Mouse (Mus musculus): Measurements from ENCODE around the gene Gm10717. TPM values are rescaled to one million over a fixed set of nuclear protein-coding genes. Genes with fewer than 3 reads are reported as not detected.
"Not testable (repeated sequence)": the region's sequence is repeated elsewhere in the genome, so short reads cannot be mapped to it uniquely, and the experiment has no call there.

Gene Gm10717
- polyA plus RNA-seq, 1 experiment from 2014 or later, result not detected

DNA sequence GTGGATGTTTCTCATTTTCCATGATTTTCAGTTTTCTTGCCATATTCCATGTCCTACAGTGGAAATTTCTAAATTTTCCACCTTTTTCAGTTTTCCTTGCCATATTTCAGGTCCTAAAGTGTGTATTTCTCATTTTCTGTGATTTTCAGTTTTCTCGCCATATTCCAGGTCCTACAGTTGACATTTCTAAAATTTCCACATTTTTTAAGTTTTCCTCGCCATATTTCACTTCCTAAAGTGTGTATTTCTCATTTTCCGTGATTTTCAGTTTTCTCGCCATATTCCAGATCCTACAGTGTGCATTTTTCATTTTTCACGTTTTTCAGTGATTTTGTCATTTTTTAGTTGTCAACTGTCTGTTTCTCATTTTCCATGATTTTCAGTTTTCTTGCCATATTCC, 15.9 kb upstream of the Gm10717 start:
- H3K9ac ChIP-seq (replicated peaks; ENCODE audit: low read length); H3K27ac ChIP-seq (replicated peaks; ENCODE audit: low read depth, low read length); H3K9me3 ChIP-seq (replicated peaks; ENCODE audit: control insufficient read depth, low read length); H3K27me3 ChIP-seq (ENCODE audit: control insufficient read depth, insufficient read depth, low read length); H3K4me3 ChIP-seq (ENCODE audit: low read depth, low read length); DNase-seq (ENCODE audit: low spot score); H3K4me1 ChIP-seq (ENCODE audit: control insufficient read depth, insufficient read depth, low read length); H3K36me3 ChIP-seq (replicated peaks; ENCODE audit: control insufficient read depth, insufficient read depth, low read depth, low read length); H3K4me2 ChIP-seq (ENCODE audit: low read depth, low read length): not testable (repeated sequence)
- ATAC-seq (replicated peaks; ENCODE audit: insufficient number of reproducible peaks, low FRiP score, low TSS enrichment, low read depth), result peak; percentile 64; the same call in 1 of the 2 replicates
- WGBS, result no CpG with 5 or more reads among the region's 5 CpGs

DNA sequence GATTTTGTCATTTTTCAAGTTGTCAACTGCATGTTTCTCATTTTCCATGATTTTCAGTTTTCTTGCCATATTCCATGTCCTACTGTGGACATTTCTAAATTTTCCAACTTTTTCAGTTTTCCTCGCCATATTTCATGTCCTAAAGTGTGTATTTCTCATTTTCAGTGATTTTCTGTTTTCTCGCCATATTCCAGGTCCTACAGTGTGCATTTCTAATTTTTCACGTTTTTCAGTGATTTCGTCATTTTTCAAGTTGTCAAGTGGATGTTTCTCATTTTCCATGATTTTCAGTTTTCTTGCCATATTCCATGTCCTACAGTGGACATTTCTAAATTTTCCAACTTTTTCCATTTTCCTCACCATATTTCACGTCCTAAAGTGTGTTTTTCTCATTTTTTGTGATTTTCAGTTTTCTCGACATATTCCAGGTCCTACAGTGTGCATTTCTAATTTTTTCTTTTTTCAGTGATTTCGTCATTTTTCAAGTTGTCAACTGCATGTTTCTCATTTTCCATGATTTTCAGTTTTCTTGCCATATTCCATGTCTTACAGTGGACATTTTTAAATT, 13.1 kb upstream of the Gm10717 start:
- H3K27ac ChIP-seq (replicated peaks; ENCODE audit: low read depth, low read length); H3K36me3 ChIP-seq (replicated peaks; ENCODE audit: control insufficient read depth, insufficient read depth, low read depth, low read length); H3K4me1 ChIP-seq (ENCODE audit: control insufficient read depth, insufficient read depth, low read length); DNase-seq (ENCODE audit: low spot score); H3K27me3 ChIP-seq (ENCODE audit: control insufficient read depth, insufficient read depth, low read length); H3K9ac ChIP-seq (replicated peaks; ENCODE audit: low read length); H3K4me2 ChIP-seq (ENCODE audit: low read depth, low read length); ATAC-seq (replicated peaks; ENCODE audit: insufficient number of reproducible peaks, low FRiP score, low TSS enrichment, low read depth); H3K4me3 ChIP-seq (ENCODE audit: low read depth, low read length); H3K9me3 ChIP-seq (replicated peaks; ENCODE audit: control insufficient read depth, low read length): not testable (repeated sequence)
- WGBS, result 85% methylated on average over 2 of the region's 7 CpGs

DNA sequence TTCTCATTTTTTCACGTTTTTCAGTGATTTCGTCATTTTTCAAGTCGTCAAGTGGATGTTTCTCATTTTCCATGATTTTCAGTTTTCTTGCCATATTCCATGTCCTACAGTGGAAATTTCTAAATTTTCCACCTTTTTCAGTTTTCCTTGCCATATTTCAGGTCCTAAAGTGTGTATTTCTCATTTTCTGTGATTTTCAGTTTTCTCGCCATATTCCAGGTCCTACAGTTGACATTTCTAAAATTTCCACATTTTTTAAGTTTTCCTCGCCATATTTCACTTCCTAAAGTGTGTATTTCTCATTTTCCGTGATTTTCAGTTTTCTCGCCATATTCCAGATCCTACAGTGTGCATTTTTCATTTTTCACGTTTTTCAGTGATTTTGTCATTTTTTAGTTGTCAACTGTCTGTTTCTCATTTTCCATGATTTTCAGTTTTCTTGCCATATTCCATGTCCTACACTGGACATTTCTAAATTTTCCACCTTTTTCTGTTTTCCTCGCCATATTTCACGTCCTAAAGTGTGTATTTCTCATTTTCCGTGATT, 12.4 kb upstream of the Gm10717 start, which contains the start of gene Gm10721:
Gene Gm10721, plus strand, starts transcription at position 408 of the 547 bp plus-strand sequence.
- not testable (repeated sequence) for H3K27ac ChIP-seq (replicated peaks; ENCODE audit: low read depth, low read length); DNase-seq (ENCODE audit: low spot score); H3K4me1 ChIP-seq (ENCODE audit: control insufficient read depth, insufficient read depth, low read length); H3K4me3 ChIP-seq (ENCODE audit: low read depth, low read length); H3K4me2 ChIP-seq (ENCODE audit: low read depth, low read length); H3K36me3 ChIP-seq (replicated peaks; ENCODE audit: control insufficient read depth, insufficient read depth, low read depth, low read length); H3K9ac ChIP-seq (replicated peaks; ENCODE audit: low read length); H3K27me3 ChIP-seq (ENCODE audit: control insufficient read depth, insufficient read depth, low read length); H3K9me3 ChIP-seq (replicated peaks; ENCODE audit: control insufficient read depth, low read length)
- no CpG with 5 or more reads among the region's 11 CpGs for WGBS
- 0 out of 2 replicates have a peak, but pooled peaks have one; percentile 40 for ATAC-seq (replicated peaks; ENCODE audit: insufficient number of reproducible peaks, low FRiP score, low TSS enrichment, low read depth)

DNA sequence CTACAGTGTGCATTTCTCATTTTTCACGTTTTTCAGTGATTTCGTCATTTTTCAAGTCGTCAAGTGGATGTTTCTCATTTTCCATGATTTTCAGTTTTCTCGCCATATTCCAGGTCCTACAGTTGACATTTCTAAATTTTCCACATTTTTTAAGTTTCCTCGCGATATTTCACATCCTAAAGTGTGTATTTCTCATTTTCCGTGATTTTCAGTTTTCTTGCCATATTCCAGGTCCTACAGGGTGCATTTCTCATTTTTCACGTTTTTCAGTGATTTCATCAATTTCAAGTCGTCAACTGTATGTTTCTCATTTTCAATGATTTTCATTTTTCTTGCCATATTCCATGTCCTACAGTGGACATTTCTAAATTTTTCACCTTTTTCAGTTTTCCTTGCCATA, 9.9 kb upstream of the Gm10717 start, which contains the start of gene Gm10720:
Gene Gm10720, plus strand, starts transcription at position 301 of the 400 bp plus-strand sequence.
- ATAC-seq (replicated peaks; ENCODE audit: insufficient number of reproducible peaks, low FRiP score, low TSS enrichment, low read depth); H3K36me3 ChIP-seq (replicated peaks; ENCODE audit: control insufficient read depth, insufficient read depth, low read depth, low read length); H3K4me3 ChIP-seq (ENCODE audit: low read depth, low read length); H3K9me3 ChIP-seq (replicated peaks; ENCODE audit: control insufficient read depth, low read length); H3K27ac ChIP-seq (replicated peaks; ENCODE audit: low read depth, low read length); H3K9ac ChIP-seq (replicated peaks; ENCODE audit: low read length); H3K4me1 ChIP-seq (ENCODE audit: control insufficient read depth, insufficient read depth, low read length); H3K27me3 ChIP-seq (ENCODE audit: control insufficient read depth, insufficient read depth, low read length); DNase-seq (ENCODE audit: low spot score); H3K4me2 ChIP-seq (ENCODE audit: low read depth, low read length): not testable (repeated sequence)
- WGBS, result 66% methylated on average over 4 of the region's 9 CpGs

DNA sequence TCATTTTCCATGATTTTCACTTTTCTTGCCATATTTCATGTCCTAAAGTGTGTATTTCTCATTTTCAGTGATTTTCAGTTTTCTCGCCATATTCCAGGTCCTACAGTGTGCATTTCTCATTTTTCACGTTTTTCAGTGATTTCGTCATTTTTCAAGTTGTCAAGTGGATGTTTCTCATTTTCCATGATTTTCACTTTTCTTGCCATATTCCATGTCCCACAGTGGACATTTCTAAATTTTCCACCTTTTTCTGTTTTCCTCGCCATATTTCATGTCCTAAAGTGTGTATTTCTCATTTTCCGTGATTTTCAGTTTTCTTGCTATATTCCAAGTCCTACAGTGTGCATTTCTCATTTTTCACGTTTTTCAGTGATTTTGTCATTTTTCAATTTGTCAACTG, 9.3 kb upstream of the Gm10717 start:
- H3K27me3 ChIP-seq (ENCODE audit: control insufficient read depth, insufficient read depth, low read length); DNase-seq (ENCODE audit: low spot score); H3K9me3 ChIP-seq (replicated peaks; ENCODE audit: control insufficient read depth, low read length); H3K36me3 ChIP-seq (replicated peaks; ENCODE audit: control insufficient read depth, insufficient read depth, low read depth, low read length); H3K27ac ChIP-seq (replicated peaks; ENCODE audit: low read depth, low read length); H3K4me3 ChIP-seq (ENCODE audit: low read depth, low read length); H3K4me2 ChIP-seq (ENCODE audit: low read depth, low read length); H3K9ac ChIP-seq (replicated peaks; ENCODE audit: low read length); ATAC-seq (replicated peaks; ENCODE audit: insufficient number of reproducible peaks, low FRiP score, low TSS enrichment, low read depth); H3K4me1 ChIP-seq (ENCODE audit: control insufficient read depth, insufficient read depth, low read length): not testable (repeated sequence)
- WGBS, result 68% methylated on average over 4 of the region's 6 CpGs

DNA sequence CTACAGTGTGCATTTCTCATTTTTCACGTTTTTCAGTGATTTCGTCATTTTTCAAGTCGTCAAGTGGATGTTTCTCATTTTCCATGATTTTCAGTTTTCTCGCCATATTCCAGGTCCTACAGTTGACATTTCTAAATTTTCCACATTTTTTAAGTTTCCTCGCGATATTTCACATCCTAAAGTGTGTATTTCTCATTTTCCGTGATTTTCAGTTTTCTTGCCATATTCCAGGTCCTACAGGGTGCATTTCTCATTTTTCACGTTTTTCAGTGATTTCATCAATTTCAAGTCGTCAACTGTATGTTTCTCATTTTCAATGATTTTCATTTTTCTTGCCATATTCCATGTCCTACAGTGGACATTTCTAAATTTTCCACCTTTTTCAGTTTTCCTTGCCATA, 8.1 kb upstream of the Gm10717 start, which contains the start of gene Gm10719:
Gene Gm10719, plus strand, starts transcription at position 301 of the 400 bp plus-strand sequence.
- H3K27ac ChIP-seq (replicated peaks; ENCODE audit: low read depth, low read length); H3K4me1 ChIP-seq (ENCODE audit: control insufficient read depth, insufficient read depth, low read length); ATAC-seq (replicated peaks; ENCODE audit: insufficient number of reproducible peaks, low FRiP score, low TSS enrichment, low read depth); H3K36me3 ChIP-seq (replicated peaks; ENCODE audit: control insufficient read depth, insufficient read depth, low read depth, low read length); H3K4me3 ChIP-seq (ENCODE audit: low read depth, low read length); H3K9ac ChIP-seq (replicated peaks; ENCODE audit: low read length); H3K9me3 ChIP-seq (replicated peaks; ENCODE audit: control insufficient read depth, low read length); DNase-seq (ENCODE audit: low spot score); H3K27me3 ChIP-seq (ENCODE audit: control insufficient read depth, insufficient read depth, low read length); H3K4me2 ChIP-seq (ENCODE audit: low read depth, low read length): not testable (repeated sequence)
- WGBS, result no CpG with 5 or more reads among the region's 9 CpGs

DNA sequence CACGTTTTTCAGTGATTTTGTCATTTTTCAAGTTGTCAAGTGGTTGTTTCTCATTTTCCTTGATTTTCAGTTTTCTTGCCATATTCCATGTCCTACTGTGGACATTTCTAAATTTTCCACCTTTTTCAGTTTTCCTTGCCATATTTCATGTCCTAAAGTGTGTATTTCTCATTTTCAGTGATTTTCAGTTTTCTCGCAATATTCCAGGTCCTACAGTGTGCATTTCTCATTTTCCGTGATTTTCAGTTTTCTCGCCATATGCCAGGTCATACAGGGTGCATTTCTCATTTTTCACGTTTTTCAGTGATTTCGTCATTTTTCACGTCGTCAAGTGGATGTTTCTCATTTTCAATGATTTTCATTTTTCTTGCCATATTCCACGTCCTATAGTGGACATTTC, 6.3 kb upstream of the Gm10717 start:
- WGBS, result 71% methylated on average over 9 of the region's 9 CpGs
- not testable (repeated sequence) for H3K4me1 ChIP-seq (ENCODE audit: control insufficient read depth, insufficient read depth, low read length); ATAC-seq (replicated peaks; ENCODE audit: insufficient number of reproducible peaks, low FRiP score, low TSS enrichment, low read depth)

DNA sequence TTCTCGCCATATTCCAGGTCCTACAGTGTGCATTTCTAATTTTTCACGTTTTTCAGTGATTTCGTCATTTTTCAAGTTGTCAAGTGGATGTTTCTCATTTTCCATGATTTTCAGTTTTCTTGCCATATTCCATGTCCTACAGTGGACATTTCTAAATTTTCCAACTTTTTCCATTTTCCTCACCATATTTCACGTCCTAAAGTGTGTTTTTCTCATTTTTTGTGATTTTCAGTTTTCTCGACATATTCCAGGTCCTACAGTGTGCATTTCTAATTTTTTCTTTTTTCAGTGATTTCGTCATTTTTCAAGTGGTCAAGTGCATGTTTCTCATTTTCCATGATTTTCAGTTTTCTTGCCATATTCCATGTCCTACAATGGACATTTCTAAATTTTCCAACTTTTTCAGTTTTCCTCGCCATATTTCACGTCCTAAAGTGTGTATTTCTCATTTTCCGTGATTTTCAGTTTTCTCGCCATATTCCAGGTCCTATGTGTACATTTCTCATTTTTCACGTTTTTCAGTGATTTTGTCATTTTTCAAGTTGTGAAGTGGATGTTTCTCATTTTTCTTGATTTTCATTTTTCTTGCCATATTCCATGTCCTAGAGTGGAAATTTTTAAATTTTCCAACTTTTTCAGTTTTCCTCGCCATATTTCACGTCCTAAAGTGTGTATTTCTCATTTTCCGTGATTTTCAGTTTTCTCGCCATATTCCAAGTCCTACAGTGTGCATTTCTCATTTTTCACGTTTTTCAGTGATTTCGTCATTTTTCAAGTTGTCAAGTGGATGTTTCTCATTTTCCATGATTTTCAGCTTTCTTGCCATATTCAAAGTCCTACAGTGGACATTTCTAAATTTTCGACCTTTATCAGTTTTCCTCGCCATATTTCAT, 5.1 kb upstream of the Gm10717 start:
- H3K9me3 ChIP-seq (replicated peaks; ENCODE audit: control insufficient read depth, low read length); H3K9ac ChIP-seq (replicated peaks; ENCODE audit: low read length); H3K4me3 ChIP-seq (ENCODE audit: low read depth, low read length); H3K27ac ChIP-seq (replicated peaks; ENCODE audit: low read depth, low read length); DNase-seq (ENCODE audit: low spot score); H3K36me3 ChIP-seq (replicated peaks; ENCODE audit: control insufficient read depth, insufficient read depth, low read depth, low read length); H3K4me1 ChIP-seq (ENCODE audit: control insufficient read depth, insufficient read depth, low read length); H3K27me3 ChIP-seq (ENCODE audit: control insufficient read depth, insufficient read depth, low read length); H3K4me2 ChIP-seq (ENCODE audit: low read depth, low read length): not testable (repeated sequence)
- 81% methylated on average over 11 of the region's 19 CpGs for WGBS
- ATAC-seq (replicated peaks; ENCODE audit: insufficient number of reproducible peaks, low FRiP score, low TSS enrichment, low read depth), result 0 out of 2 replicates have a peak, but pooled peaks have one; percentile 62

More for the DNA sequence above, 6.3 kb upstream of the Gm10717 start:
- DNase-seq (ENCODE audit: low spot score); H3K9me3 ChIP-seq (replicated peaks; ENCODE audit: control insufficient read depth, low read length); H3K36me3 ChIP-seq (replicated peaks; ENCODE audit: control insufficient read depth, insufficient read depth, low read depth, low read length); H3K27ac ChIP-seq (replicated peaks; ENCODE audit: low read depth, low read length); H3K27me3 ChIP-seq (ENCODE audit: control insufficient read depth, insufficient read depth, low read length); H3K4me2 ChIP-seq (ENCODE audit: low read depth, low read length); H3K4me3 ChIP-seq (ENCODE audit: low read depth, low read length); H3K9ac ChIP-seq (replicated peaks; ENCODE audit: low read length): not testable (repeated sequence)
